Mouse (Mus musculus): ENCODE results near the gene Hydin. TPM values are rescaled to one million over a fixed set of nuclear protein-coding genes. Genes with fewer than 3 reads are reported as not detected.

Gene Hydin
- total RNA-seq, 2 experiments from 2014 or later, result not detected

DNA sequence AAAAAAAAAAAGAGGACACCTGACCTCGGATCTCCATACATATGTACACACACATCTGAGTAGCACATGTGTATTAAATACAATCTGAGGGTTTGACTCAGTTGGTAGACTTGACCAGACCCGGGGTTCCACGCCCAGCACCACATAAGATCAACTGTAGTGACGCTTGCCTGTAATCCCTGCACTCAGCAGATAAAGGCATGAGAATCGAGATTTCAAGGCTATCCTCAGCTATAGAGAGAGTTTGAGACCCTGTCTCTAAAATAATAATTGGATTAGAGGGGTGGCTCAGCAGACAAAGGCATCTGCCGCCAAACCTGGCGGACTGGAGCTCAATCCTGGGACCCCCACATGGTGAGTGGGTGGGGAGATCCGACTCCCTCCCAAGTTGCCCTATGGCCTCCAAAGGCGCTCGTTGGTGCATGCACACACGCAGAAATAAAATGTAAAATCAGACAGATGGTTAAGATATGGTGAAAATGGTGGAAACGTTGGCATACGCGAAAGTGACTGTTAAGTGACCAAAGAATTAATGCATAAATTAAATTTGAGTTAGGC lies 351.1 kb downstream of the Hydin start:
- peak; percentile 14; the same call in 1 of the 2 replicates for ATAC-seq (replicated peaks; ENCODE audit: low FRiP score, low TSS enrichment, poor library complexity, severe bottlenecking)

DNA sequence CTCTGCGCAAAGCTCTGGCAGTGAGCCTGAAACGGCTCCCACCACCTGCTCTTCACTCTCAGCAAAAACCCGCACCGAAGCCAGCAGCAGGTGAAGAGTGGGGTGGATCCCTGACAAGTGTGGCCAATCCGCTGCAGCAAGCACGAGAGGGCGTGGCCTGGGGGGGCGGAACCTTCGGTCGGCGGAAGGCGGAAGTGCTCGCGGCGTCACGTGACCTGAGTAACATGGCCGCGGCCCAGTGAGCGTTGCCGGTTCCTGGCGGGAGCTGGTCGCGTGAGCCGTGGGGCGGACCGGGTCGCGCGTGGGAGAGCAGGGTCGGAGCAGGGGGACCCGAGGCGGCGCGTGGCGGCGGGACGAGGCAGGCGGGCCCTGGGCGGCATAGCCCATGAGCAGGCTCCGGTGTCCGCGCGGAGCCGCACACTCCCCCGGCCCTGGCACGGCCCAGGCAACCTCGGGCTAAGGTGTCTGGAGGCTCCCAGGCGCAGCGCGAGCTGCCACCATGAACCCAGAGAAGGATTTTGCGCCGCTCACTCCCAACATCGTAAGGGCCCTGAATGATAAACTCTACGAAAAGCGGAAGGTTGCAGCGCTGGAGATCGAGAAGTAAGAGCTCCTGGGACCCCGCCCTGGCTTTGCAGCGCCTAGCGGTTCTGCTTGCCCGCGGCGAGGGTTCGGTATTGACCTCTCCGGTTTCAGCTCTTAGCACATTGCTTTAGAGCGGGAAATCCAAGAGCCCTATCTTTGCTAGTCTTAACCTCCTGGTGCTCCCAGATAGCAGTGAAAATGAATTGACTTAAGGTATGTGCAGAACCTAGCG lies 351.8 kb downstream of the Hydin start, which contains the start of gene Vac14:
TSS of gene Vac14 (plus strand) at position 195 of the 817 bp plus-strand sequence.
- peak; percentile 88 for ATAC-seq (replicated peaks; ENCODE audit: low FRiP score, low TSS enrichment, poor library complexity, severe bottlenecking)

DNA sequence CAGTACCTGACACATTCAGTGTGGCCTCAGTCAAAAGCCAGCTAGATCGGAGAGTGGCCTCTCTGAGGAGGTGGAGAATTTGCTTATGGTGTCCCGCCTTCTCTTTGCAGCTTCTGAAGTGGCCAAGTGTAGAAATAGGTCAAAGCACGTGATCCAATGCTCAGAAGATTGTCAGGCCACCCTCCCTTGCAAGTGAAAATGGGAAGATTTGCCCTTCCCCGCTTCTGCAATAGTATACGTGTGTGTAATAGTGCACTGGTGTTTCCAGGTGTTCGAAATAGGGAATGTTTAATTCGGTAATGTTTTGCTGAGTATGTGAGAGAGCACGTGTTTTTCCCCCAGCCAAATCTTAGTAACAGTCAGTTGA lies 352.4 kb downstream of the Hydin start:
- peak; percentile 33 for ATAC-seq (replicated peaks; ENCODE audit: low FRiP score, low TSS enrichment, poor library complexity, severe bottlenecking)

DNA sequence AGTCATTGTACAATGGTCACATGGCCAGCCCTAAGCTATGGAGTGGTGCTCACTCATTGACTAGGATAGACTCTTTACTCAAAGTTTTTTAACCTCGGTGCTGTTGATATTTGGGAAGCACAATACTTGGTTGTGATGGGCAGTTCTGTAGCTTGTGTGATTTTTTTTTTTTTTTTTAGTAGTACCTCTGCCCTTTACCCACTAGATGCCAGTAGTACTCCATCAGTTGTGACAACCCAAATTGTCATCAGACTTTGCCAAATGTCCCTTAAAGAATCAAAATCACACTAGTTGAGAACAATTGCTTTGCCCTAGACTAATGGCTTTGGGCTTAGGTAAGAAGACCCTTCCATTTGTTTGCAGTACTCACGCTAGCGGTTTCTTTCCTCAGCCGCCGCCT lies 353.1 kb downstream of the Hydin start:
- 0 out of 2 replicates have a peak, but pooled peaks have one; percentile 5 for ATAC-seq (replicated peaks; ENCODE audit: low FRiP score, low TSS enrichment, poor library complexity, severe bottlenecking)

DNA sequence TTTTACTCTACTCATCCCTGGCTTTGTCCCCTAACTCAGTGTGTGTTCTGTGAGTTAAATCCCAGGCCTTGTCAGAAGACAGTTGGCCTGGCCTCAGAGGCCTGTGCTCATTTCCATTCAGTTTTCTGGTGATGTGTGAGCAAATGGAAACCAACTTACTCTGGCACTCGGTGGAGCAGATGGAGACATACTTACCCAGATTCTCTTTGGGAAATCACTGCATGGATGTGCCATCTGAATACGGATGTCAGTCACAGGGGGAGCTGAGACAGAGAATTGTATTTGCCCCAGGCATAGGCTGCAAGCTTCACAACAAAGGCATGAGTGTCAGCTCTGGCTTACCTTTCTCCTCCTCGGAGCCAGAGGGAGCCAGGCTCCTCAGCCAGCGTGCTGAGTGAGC lies 359.7 kb downstream of the Hydin start:
- no peak for ATAC-seq (replicated peaks; ENCODE audit: low FRiP score, low TSS enrichment, poor library complexity, severe bottlenecking)

DNA sequence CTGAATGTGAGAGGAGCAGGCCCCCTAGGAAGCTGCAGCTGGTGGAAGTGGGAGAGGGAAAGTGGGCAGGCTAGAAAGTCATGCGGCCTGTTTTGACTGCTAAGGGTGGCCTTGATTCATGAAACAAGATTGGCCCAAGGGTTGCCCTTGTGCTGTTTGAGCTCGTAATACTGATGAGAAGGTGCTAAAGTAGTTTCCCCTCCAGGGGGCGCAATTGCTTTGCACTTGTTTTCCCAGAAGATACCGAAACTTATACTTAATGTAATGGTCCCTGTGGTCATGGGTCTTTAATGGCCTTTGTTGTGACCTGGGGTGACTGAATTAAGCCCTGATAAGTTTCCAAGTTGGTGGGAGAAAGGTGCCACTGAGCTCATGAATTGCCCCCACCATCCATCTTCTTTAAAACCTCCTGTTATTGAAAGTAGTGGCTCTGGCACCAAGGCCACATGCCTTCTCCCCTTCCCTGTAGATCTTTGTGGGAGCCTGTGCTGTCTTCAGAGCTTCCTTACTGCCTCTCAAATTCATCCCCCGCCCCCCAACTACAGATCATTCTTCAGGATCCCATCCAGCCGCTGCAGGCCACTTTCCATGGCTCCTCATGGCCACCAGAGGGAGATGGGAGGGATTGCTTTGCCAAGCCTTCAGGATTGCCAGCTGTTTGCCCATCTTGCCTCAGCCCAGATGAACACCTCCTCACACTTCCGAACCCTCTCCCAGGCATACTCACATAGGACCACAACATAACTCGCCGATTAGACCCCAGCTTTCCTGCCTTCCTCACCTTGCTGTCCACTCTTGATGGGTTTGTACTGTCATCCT lies 362.7 kb downstream of the Hydin start:
- ATAC-seq (replicated peaks; ENCODE audit: low FRiP score, low TSS enrichment, poor library complexity, severe bottlenecking), result peak; percentile 68

DNA sequence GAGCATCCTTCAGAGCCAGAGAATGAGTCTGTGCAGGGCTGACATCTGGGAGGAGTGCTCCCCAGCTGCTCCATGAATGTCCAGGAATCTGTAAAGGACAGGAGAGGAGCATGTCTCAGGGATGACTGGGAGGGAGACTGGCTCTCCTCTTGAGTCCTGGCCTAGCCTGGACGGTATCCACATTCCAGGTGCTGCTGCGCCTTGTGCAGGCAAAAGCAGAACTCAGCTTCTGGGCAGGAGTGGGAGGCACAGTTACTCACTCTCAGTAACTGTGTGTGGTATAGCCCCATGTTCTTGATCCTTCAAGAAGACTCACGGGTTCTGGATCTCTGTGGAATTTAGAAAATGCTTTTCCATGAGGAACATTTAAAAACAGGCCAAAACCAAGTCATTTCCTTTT lies 363.3 kb downstream of the Hydin start:
- ATAC-seq (replicated peaks; ENCODE audit: low FRiP score, low TSS enrichment, poor library complexity, severe bottlenecking), result 0 out of 2 replicates have a peak, but pooled peaks have one; percentile 4

DNA sequence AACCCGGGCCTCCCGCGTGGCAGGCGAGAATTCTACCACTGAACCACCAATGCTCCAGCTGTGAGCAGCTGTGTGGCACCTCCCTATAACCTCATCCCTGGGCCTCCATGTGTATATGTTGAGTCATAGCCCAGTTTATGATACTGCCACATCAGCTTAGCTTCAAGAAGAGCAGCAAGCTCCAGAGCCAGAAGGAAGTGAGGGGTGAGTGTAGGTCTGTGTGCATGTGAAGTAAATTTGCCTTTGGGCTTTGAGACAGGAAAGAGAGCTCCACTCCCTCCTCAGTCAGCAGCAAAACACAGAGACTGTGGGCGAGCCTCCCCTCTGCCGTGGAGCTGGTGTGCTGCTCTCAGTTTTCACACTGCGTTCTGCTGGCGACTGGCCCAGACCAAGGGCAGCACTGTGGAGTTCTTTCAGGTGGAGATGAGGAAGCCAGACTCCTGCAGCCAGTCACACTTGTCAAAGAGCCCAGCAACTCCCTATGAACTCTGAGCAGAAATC lies 363.8 kb downstream of the Hydin start:
- no peak for ATAC-seq (replicated peaks; ENCODE audit: low FRiP score, low TSS enrichment, poor library complexity, severe bottlenecking)

DNA sequence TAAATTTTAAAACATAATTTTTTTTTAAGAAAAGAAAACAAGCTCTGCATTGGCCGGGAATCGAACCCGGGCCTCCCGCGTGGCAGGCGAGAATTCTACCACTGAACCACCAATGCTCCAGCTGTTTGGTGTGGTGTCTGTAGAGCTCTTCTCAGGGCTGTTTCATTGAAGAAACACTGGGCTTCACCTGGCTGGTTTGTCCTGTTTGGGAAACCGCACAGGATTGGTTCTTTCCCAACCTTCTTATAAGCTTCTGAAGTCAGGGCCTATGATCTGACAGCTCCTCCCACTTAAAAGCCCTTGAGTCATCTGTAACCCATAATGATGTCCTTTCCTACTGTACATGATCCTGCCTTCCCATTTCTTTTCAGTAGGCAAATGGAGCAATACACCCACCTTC lies 364.4 kb downstream of the Hydin start:
- ATAC-seq (replicated peaks; ENCODE audit: low FRiP score, low TSS enrichment, poor library complexity, severe bottlenecking), result no peak

DNA sequence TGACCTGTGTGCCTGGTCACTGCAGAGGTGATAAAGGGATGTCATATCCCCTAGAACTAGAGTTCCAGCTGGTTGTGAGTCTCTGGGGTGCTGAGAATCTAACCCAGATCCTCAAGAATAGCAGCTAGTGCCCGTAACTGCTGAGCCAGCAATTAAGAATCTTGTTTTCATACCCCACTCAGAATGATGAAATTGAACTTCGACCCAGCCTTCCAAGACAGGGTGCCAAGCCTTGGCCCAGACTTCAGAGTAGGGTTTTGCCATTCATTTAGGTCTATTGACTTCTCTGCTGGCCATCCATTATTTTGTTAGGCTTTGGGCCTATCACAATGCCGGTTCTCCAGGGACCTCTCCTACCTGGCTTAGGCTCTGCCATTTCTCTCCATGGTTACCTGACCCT lies 367.0 kb downstream of the Hydin start:
- ATAC-seq (replicated peaks; ENCODE audit: low FRiP score, low TSS enrichment, poor library complexity, severe bottlenecking), result no peak

DNA sequence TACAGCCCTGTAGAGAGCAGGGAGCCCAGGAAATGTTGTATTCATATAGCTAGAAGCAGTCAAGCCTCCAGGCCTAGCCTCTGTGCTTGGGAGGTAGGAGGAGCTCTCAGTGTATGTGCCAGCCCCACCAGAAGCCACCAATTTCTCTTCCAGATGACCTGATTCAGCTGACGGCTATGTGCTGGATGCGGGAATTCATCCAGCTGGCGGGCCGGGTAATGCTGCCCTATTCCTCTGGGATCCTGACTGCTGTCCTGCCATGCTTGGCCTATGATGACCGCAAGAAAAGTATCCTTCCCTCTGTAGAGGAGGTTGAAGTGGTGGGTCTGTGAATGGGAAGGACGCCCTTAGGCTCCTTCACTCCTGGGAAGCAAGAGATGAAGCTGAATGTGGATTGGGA lies 369.4 kb downstream of the Hydin start:
- ATAC-seq (replicated peaks; ENCODE audit: low FRiP score, low TSS enrichment, poor library complexity, severe bottlenecking), result no peak

DNA sequence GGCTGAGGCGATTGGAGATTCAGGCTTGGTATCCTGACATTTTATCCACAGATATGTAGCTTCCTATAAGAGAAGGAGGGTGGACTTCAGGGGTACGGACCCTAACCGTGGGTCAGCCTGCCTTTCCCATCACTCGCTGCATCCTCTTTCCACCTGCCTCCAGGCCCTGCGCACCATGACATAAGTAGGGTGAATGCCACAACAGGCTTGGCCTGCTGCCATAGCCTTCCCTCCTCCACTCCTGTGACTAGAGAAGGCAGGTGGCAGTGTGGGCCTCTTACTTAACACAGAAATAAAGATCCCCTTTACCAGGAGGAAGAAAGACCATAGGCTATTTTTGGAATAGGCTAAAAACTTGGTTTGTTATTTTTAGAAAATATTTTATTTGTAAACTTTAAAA lies 375.6 kb downstream of the Hydin start:
- ATAC-seq (replicated peaks; ENCODE audit: low FRiP score, low TSS enrichment, poor library complexity, severe bottlenecking), result no peak

DNA sequence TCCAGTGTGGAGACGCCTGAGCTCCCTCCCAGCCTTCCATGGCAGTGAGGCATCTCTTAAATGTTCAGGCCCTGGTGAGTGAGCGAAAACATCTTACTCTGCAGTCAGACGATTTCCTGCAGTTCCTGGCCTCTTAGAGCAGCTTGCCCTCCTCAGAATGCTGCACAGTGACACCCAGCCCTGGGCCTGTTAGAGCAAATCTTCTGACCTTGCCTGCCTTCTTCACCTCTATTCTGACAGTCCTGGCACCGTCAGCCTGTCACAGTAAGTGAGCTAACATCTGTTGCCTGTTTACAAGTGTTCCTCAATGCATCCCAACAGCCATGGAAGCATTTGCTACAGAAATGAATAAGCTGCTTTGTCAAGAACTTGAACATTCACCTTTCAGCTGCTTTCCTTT lies 376.4 kb downstream of the Hydin start:
- ATAC-seq (replicated peaks; ENCODE audit: low FRiP score, low TSS enrichment, poor library complexity, severe bottlenecking), result no peak

DNA sequence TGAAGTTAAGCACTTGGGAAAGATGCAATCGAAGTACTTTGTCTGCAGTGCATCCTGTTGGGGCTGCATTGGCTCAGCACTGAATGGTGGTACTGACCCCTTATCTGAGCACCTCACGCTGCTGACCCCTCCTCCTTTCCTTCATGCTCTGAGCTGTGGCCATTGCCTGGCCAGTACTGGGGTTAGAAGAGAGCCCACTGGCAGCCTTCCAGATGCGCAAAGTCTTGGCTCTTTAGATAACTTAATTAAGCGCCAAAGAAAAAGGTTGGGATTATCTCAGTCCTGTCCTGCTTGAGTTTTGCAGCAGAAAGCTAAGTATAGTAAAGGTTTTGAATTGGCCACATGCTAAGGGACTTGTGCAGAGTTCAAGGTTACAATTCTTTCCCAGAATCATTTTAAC lies 377.6 kb downstream of the Hydin start:
- ATAC-seq (replicated peaks; ENCODE audit: low FRiP score, low TSS enrichment, poor library complexity, severe bottlenecking), result no peak

DNA sequence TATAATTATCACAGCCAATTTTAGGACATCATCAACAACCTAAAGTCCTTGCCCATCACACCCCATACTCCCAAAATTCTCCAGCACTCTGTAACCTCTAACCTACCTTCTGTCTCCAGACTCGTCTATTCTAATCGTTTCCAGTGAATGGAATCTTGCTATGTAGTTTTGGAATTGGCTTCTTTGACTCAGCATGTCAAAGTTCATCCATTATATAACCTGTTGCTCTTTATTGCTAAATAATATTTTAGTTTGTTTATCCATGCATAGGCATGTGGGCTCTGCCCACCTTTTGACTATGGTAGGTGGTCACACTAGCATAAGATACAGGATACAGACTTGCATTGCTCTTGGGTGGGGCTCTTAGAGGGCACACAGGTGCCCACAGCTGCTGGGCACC lies 378.1 kb downstream of the Hydin start:
- ATAC-seq (replicated peaks; ENCODE audit: low FRiP score, low TSS enrichment, poor library complexity, severe bottlenecking), result no peak

DNA sequence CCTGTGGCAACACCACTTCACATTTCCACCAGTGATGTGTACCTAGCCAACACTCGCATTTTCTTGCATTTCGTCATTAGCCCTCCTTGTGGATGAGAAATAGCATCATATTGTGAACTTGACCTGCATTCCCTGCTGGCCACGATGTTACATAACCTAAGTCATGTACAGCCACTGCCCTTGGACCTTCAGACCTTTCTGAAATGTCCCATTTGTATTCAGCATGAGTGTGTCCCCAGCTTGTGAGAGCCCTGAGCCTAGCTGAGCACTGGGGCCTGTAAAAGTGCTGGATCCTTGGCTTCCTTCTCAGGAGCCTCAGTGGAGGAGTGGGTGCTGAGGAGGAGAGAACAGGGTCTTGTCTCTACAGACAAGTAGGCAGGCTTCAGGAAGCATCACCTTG lies 378.6 kb downstream of the Hydin start:
- ATAC-seq (replicated peaks; ENCODE audit: low FRiP score, low TSS enrichment, poor library complexity, severe bottlenecking), result no peak

DNA sequence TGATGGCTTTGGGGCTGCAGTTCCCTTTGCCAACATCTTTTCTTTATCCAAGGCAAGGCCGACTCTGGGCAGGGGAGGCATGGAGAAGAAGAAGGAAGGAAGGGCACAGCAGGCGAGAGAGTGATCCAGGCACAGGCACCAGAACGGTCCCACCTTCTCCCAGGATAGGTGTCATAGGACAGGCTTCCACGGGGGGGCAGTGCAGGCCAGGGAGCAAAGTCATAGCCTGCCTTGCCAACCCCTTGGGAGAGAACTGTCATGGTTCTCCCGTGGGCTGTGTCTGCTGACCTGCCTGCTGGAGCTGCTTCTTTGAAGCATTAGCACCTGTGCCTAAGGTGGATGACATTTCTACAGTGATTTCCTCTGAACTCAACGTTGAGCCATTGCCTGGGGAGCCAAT lies 379.3 kb downstream of the Hydin start:
- peak; percentile 87 for ATAC-seq (replicated peaks; ENCODE audit: low FRiP score, low TSS enrichment, poor library complexity, severe bottlenecking)

DNA sequence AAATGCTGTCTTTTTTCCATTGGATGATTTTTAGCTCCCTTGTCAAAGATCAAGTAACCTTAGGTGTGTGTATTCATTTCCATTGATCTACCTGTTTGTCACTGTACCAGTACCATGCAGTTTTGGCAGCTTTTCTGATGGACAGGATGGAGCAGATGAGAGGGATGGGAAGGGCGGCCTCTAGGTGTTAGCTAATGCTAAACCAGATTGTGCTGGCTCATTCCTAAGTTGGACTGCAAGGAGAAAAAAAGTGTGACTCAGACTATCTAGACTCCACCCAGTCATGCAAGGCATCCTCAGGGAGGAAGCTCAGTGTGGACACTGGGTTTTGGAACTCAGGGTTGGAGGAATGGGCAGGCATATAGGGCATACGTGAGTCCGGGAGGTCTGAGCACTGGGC lies 381.8 kb downstream of the Hydin start:
- no peak for ATAC-seq (replicated peaks; ENCODE audit: low FRiP score, low TSS enrichment, poor library complexity, severe bottlenecking)

DNA sequence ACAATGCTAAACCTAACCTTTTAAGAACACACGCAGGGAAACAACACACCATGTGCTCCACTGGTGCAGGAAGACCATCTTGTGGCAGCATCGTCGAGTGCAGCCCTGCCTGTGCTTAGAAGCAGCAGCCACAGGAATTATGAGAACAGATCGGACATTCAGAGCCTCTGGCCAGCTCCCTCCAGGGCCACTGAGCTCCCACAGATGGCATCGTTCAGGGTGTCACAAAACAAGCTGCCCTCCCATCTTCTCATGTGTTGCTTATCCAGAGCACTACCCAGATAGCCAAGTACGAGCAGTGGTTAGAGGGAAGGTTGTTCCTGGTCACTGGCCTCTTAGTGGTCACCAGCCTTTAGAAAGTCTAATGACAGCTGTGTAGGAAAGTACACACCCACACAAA lies 382.5 kb downstream of the Hydin start:
- no peak for ATAC-seq (replicated peaks; ENCODE audit: low FRiP score, low TSS enrichment, poor library complexity, severe bottlenecking)

DNA sequence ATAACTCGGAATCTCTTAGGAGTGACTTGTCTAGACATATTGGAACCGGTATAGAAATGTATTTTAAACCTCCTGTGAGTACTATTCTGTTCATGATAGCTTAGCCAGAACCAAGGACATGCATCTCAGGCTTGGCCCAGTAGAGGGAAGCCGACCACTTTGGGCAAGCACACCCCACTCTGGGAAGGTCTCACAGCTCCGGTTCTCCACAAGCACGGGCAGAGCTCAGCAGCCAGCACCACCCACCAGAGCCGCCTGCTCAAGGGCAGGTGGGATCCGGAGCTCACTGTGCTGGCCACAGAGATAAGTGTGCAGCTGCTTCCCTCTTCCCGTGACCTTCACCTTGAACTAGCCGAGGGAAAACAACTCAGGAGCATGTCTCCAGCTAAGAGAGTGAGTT lies 384.1 kb downstream of the Hydin start:
- ATAC-seq (replicated peaks; ENCODE audit: low FRiP score, low TSS enrichment, poor library complexity, severe bottlenecking), result no peak
